Comparison of ENCODE assay signal across 11 mouse cellular contexts in genomic region chr15:5343794-5344193, GRCm38 (mm10).
A peak's percentile ranks its signal among the peaks of the same experiment; 100 is the strongest.
DNase-seq lines count a peak whose midpoint lies in the region; ATAC-seq and TF ChIP-seq lines count a peak whose summit lies in the region.
"Had no signal": no experiment of that assay in that cellular context is flagged by ENCODE, and none has a peak within 500 bp of the region (broad histone marks: within the 10 kb centered on the region; RNA-seq: fewer than 3 reads in every experiment).

No protein-coding gene starts in this region.

- H3K4me2 ChIP-seq in midbrain, embryonic 14.5 days (ENCODE audit: low read length): no peak overlapping the region
- H3K4me2 ChIP-seq in midbrain, embryonic 15.5 days: no peak overlapping the region

- peak; percentile 5 for DNase-seq in layer of hippocampus, adult 11-12 months (ENCODE audit: low spot score)
- no peak for DNase-seq in layer of hippocampus, postnatal 25 days (ENCODE audit: extremely low spot score in 1 of 2, low spot score in 1 of 2)
- DNase-seq in fibroblast of lung, adult 2 months (ENCODE audit: low read depth): peak; percentile 9
- peak; percentile 1 for DNase-seq in kidney, adult 2 months
- DNase-seq in lung, postnatal 14 days: peak; percentile 34
- DNase-seq in thymus, postnatal 14 days: no peak
- DNase-seq in midbrain, embryonic 14.5 days: no peak
- DNase-seq: adrenal gland, adult 8-10 months; spleen, adult 18-20 months had no signal

- no peak for ATAC-seq in midbrain, embryonic 14.5 days (ENCODE audit: low FRiP score, low TSS enrichment)
- no peak for ATAC-seq in midbrain, embryonic 15.5 days (replicated peaks)
- ATAC-seq: midbrain, embryonic 16.5 days had no signal

- TF ChIP-seq CTCF in kidney, adult 2 months (conservative IDR thresholded peaks at IDR 0.05; ENCODE audit: insufficient read depth, insufficient read length, low read depth, low read length): no peak

- H3K27me3 ChIP-seq in kidney, adult 2 months (replicated peaks; ENCODE audit: control insufficient read depth, insufficient read depth, low read length): no peaks in the 10 kb centered on the region
- no peaks in the 10 kb centered on the region for H3K27me3 ChIP-seq in midbrain, embryonic 14.5 days (ENCODE audit: control insufficient read depth, insufficient read depth, low read length)
- H3K27me3 ChIP-seq in midbrain, embryonic 15.5 days (replicated peaks): no peaks in the 10 kb centered on the region

- no peaks in the 10 kb centered on the region for H3K4me1 ChIP-seq in kidney, adult 2 months (ENCODE audit: control insufficient read depth, insufficient read depth, low read length)
- H3K4me1 ChIP-seq in midbrain, embryonic 14.5 days (ENCODE audit: control insufficient read depth, insufficient read depth, low read length): no peaks in the 10 kb centered on the region
- H3K4me1 ChIP-seq in midbrain, embryonic 15.5 days: no peaks in the 10 kb centered on the region

- H3K36me3 ChIP-seq in kidney, adult 2 months (ENCODE audit: control insufficient read depth, insufficient read depth, low read length): no peaks in the 10 kb centered on the region
- no peaks in the 10 kb centered on the region for H3K36me3 ChIP-seq in midbrain, embryonic 14.5 days (ENCODE audit: control insufficient read depth, insufficient read depth, low read length)
- no peaks in the 10 kb centered on the region for H3K36me3 ChIP-seq in midbrain, embryonic 15.5 days (replicated peaks)

- 40% methylated on average over 6 of the region's 6 CpGs for WGBS in kidney, adult 2 months
- WGBS in midbrain, embryonic 14.5 days: 86% methylated on average over 6 of the region's 6 CpGs
- WGBS in midbrain, embryonic 15.5 days: 85% methylated on average over 6 of the region's 6 CpGs

- no peaks in the 10 kb centered on the region for H3K9me3 ChIP-seq in midbrain, embryonic 14.5 days (ENCODE audit: control insufficient read depth, low read length)
- H3K9me3 ChIP-seq in midbrain, embryonic 15.5 days: no peaks in the 10 kb centered on the region

- TF ChIP-seq POLR2A in kidney, adult 2 months (IDR thresholded peaks at IDR 0.05; ENCODE audit: low read depth, low read length): no peak

- no peak overlapping the region for H3K4me3 ChIP-seq in kidney, adult 2 months (ENCODE audit: insufficient read depth, low read depth, low read length)
- H3K4me3 ChIP-seq in midbrain, embryonic 14.5 days (replicated peaks; ENCODE audit: low read depth, low read length): no peak overlapping the region
- H3K4me3 ChIP-seq in midbrain, embryonic 15.5 days: no peak overlapping the region

- no peak overlapping the region for H3K9ac ChIP-seq in midbrain, embryonic 14.5 days (replicated peaks; ENCODE audit: low read length)
- no peak overlapping the region for H3K9ac ChIP-seq in midbrain, embryonic 15.5 days

- H3K27ac ChIP-seq in kidney, adult 2 months (ENCODE audit: insufficient read depth, low read depth, low read length): no peak overlapping the region
- H3K27ac ChIP-seq in midbrain, embryonic 14.5 days (replicated peaks; ENCODE audit: low read depth, low read length): no peak overlapping the region
- no peak overlapping the region for H3K27ac ChIP-seq in midbrain, embryonic 15.5 days

Comparison
In these comparisons a context has a peak if more than half of its experiments do, and no peak if none do; other contexts are left out.
1. DNase-seq: peak in layer of hippocampus, adult 11-12 months (single experiment), fibroblast of lung, adult 2 months (single experiment), kidney, adult 2 months (single experiment) and lung, postnatal 14 days (single experiment); none in layer of hippocampus, postnatal 25 days (0 of 2), thymus, postnatal 14 days (single experiment) and midbrain, embryonic 14.5 days (single experiment).